Mouse (Mus musculus) forebrain, embryonic 16.5 days (tissue): ENCODE measurements around the gene Hbb-bt. TPM values are rescaled to one million over a fixed set of nuclear protein-coding genes. Genes with fewer than 3 reads are reported as not detected.
"Not testable (repeated sequence)": the region's sequence is repeated elsewhere in the genome, so short reads cannot be mapped to it uniquely, and the experiment has no call there.

ENCODE experiments used
- ATAC-seq: fragments of 200-750 bp; cut with Nextera tagmentation; 2 replicates; pipeline ENCODE4 v1.8.0; 2017; ENCODE audit warnings: mild to moderate bottlenecking, moderate library complexity
- H3K27ac ChIP-seq: fragments of 300-500 bp; sonication (generic); 2 replicates; pipeline ENCODE4 v1.5.1; 2014; ENCODE audit warnings: low read length, control low read depth
- H3K27me3 ChIP-seq: fragments of 300-500 bp; sonication (generic); replicated peaks from 2 replicates; pipeline ENCODE4 v1.6.1; 2014; ENCODE audit warnings: low read length; ENCODE audit not compliant: control insufficient read depth, insufficient read depth
- H3K36me3 ChIP-seq: fragments of 300-500 bp; sonication (generic); 2 replicates; pipeline ENCODE4 v1.6.1; 2014; ENCODE audit not compliant: control insufficient read depth, insufficient read depth
- H3K4me1 ChIP-seq: fragments of 300-500 bp; sonication (generic); replicated peaks from 2 replicates; pipeline ENCODE4 v1.6.1; 2014; ENCODE audit warnings: low read length; ENCODE audit not compliant: control insufficient read depth, insufficient read depth
- H3K4me2 ChIP-seq: fragments of 300-500 bp; sonication (generic); 2 replicates; pipeline ENCODE4 v1.6.1; 2014; ENCODE audit warnings: mild to moderate bottlenecking, low read length, control low read depth
- H3K4me3 ChIP-seq: fragments of 300-500 bp; sonication (generic); replicated peaks from 2 replicates; pipeline ENCODE4 v1.5.1; 2014; ENCODE audit warnings: mild to moderate bottlenecking, low read length, control low read depth
- H3K9ac ChIP-seq: fragments of 300-500 bp; sonication (generic); replicated peaks from 2 replicates; pipeline ENCODE4 v1.6.1; 2014; ENCODE audit warnings: low read depth, low read length, control low read depth
- H3K9me3 ChIP-seq: fragments of 300-500 bp; sonication (generic); 2 replicates; pipeline ENCODE4 v1.6.1; 2016; ENCODE audit warnings: low read length; ENCODE audit not compliant: control insufficient read depth
- WGBS: fragments of 180-500 bp; shearing (Covaris S2); extraction: QIAGEN DNeasy Blood & Tissue Kit; methylation state at CpG from one replicate; pipeline ENCODE4 v1.1.7; 2014; 5-methylcytosine and 5-hydroxymethylcytosine counted together
- polyA plus RNA-seq: library from polyadenylated mRNA; unstranded; fragments of >200 nt; fragmentation: Nextera tagmentation; extraction: Ambion mirVana; gene quantifications from 2 replicates; pipeline ENCODE4 v1.2.1, GENCODE M21; 2015

Hbb-bt gene
- polyA plus RNA-seq, 1 experiment from 2014 or later, result 1,171 TPM

GRCm38 (mm10) chr7:103777652-103778051 is 36.1 kb downstream of the Hbb-bt start:
- not testable (repeated sequence) for H3K9me3 ChIP-seq, H3K27ac ChIP-seq, H3K4me1 ChIP-seq, H3K4me2 ChIP-seq, H3K9ac ChIP-seq, H3K36me3 ChIP-seq, H3K4me3 ChIP-seq, ATAC-seq, H3K27me3 ChIP-seq
- WGBS, result 86% methylated on average over 4 of the region's 4 CpGs

- no peak for ATAC-seq
- WGBS, result 78% methylated on average over 2 of the region's 2 CpGs
Observed at GRCm38 (mm10) chr7:103771494-103771893, 42.3 kb downstream of the Hbb-bt start, which contains the start of gene Olfr69. Gene Olfr69, minus strand, starts transcription at chr7:103771594.

GRCm38 (mm10) chr7:103767687-103768086 is 46.1 kb downstream of the Hbb-bt start:
- ATAC-seq, H3K4me1 ChIP-seq: not testable (repeated sequence)
- WGBS, result 93% methylated on average over 6 of the region's 6 CpGs

More at GRCm38 (mm10) chr7:103771494-103771893, 42.3 kb downstream of the Hbb-bt start, which contains the start of gene Olfr69:
- Histone ChIP-seq H3K4me3 (no peak within 1 kb of the TSS), H3K4me2 (no peak within 1 kb of the TSS), H3K9me3 (no peaks in the 10 kb centered on the region), H3K27me3 (no peaks in the 10 kb centered on the region), H3K9ac (no peak within 1 kb of the TSS), H3K36me3 (no peaks in the 10 kb centered on the region), H3K27ac (no peak within 1 kb of the TSS), H3K4me1 (no peaks in the 10 kb centered on the region)

More at GRCm38 (mm10) chr7:103767687-103768086, 46.1 kb downstream of the Hbb-bt start:
- H3K27me3 ChIP-seq, H3K4me2 ChIP-seq, H3K9ac ChIP-seq, H3K27ac ChIP-seq, H3K4me3 ChIP-seq, H3K36me3 ChIP-seq, H3K9me3 ChIP-seq: not testable (repeated sequence)

Other genes starting within 250 kb of the Hbb-bt start
- gene Olfr616, start 244.9 kb downstream of the Hbb-bt start, polyA plus RNA-seq, result not detected in 2 replicates
- not detected in 2 replicates for gene Olfr617, start 240.9 kb downstream of the Hbb-bt start, polyA plus RNA-seq
- not detected in 2 replicates for gene Olfr618, start 223.9 kb downstream of the Hbb-bt start, polyA plus RNA-seq
- gene Olfr619, start 213.4 kb downstream of the Hbb-bt start, polyA plus RNA-seq, result not detected in 2 replicates
- gene Olfr620, start 201.5 kb downstream of the Hbb-bt start, polyA plus RNA-seq, result not detected in 2 replicates
- gene Olfr622, start 171.3 kb downstream of the Hbb-bt start, polyA plus RNA-seq, result not detected in 2 replicates
- gene Olfr623, start 150.3 kb downstream of the Hbb-bt start, polyA plus RNA-seq, result not detected in 2 replicates
- gene Olfr624, start 142.8 kb downstream of the Hbb-bt start, polyA plus RNA-seq, result not detected in 2 replicates
- gene Olfr625-ps1, start 131.3 kb downstream of the Hbb-bt start, polyA plus RNA-seq, result not detected in 2 replicates
- gene Olfr243, start 99.3 kb downstream of the Hbb-bt start, polyA plus RNA-seq, result not detected in 2 replicates
- not detected in 2 replicates for gene Olfr628, start 83.6 kb downstream of the Hbb-bt start, polyA plus RNA-seq
- not detected in 2 replicates for gene Olfr629, start 69.1 kb downstream of the Hbb-bt start, polyA plus RNA-seq
- gene Olfr630, start 56.7 kb downstream of the Hbb-bt start, polyA plus RNA-seq, result not detected in 2 replicates
- gene Olfr69, start 42.4 kb downstream of the Hbb-bt start, polyA plus RNA-seq, result not detected in 2 replicates
- gene Olfr68, start 34.3 kb downstream of the Hbb-bt start, polyA plus RNA-seq, result not detected in 2 replicates
- not detected in 2 replicates for gene Olfr67, start 22.2 kb downstream of the Hbb-bt start, polyA plus RNA-seq
- gene Hbb-bs, start 14.1 kb upstream of the Hbb-bt start, polyA plus RNA-seq, result 3,869 and 4,747 TPM in 2 replicates
- not detected in 2 replicates for gene Hbb-bh2, start 26.5 kb upstream of the Hbb-bt start, polyA plus RNA-seq
- gene Hbb-bh1, start 29.2 kb upstream of the Hbb-bt start, polyA plus RNA-seq, result 0.43 TPM in 1 of 2 replicates, not detected in the other
- 24.4 and 25.7 TPM in 2 replicates for gene Hbb-y, start 39.2 kb upstream of the Hbb-bt start, polyA plus RNA-seq
- gene Olfr66, start 72.3 kb upstream of the Hbb-bt start, polyA plus RNA-seq, result not detected in 2 replicates
- gene Olfr64, start 80.5 kb upstream of the Hbb-bt start, polyA plus RNA-seq, result not detected in 2 replicates
- gene Olfr65, start 89.5 kb upstream of the Hbb-bt start, polyA plus RNA-seq, result not detected in 2 replicates
- not detected in 2 replicates for gene Olfr631, start 114.8 kb upstream of the Hbb-bt start, polyA plus RNA-seq
- gene Olfr632, start 120.4 kb upstream of the Hbb-bt start, polyA plus RNA-seq, result not detected in 2 replicates
- not detected in 2 replicates for gene Olfr633, start 130.4 kb upstream of the Hbb-bt start, polyA plus RNA-seq
- gene Olfr635, start 157.2 kb upstream of the Hbb-bt start, polyA plus RNA-seq, result not detected in 2 replicates
- gene Olfr638, start 184.8 kb upstream of the Hbb-bt start, polyA plus RNA-seq, result not detected in 2 replicates
- gene Olfr639, start 203.3 kb upstream of the Hbb-bt start, polyA plus RNA-seq, result not detected in 2 replicates
- gene Olfr640, start 211.6 kb upstream of the Hbb-bt start, polyA plus RNA-seq, result not detected in 2 replicates
- not detected in 2 replicates for gene Olfr641, start 221.4 kb upstream of the Hbb-bt start, polyA plus RNA-seq
- not detected in 2 replicates for gene Olfr642, start 238.7 kb upstream of the Hbb-bt start, polyA plus RNA-seq
- not detected in 2 replicates for gene 4930516K23Rik, start 247.4 kb upstream of the Hbb-bt start, polyA plus RNA-seq